In the genomic region with DNA sequence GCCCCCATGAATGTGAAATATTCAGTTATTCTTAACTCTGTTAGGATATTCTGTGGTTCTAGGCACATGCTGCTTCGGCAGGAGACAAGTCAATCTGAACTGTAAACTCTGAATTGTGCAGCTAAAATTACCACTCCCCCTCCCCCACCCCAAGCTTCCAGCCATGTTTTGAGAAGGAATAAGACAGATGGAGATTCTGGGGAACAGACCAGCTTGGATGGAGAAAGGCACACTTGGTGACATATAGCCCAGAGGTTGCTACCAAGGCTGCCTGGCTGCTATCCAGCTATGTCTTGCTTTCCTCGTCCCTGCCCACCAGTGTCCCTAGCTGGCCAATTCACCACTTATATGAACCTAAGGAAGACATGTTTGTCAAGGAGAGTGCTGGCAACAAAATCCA, we compare ENCODE assay signal across 12 mouse cellular contexts. TPM values are rescaled to one million over a fixed set of nuclear protein-coding genes. Genes with fewer than 3 reads are reported as not detected.
DNase-seq lines count a peak whose midpoint lies in the region; ATAC-seq lines count a peak whose summit lies in the region.
"Had no signal": no experiment of that assay in that cellular context is flagged by ENCODE, and none has a peak within 500 bp of the region (broad histone marks: within the 10 kb centered on the region; RNA-seq: fewer than 3 reads in every experiment).

No protein-coding gene starts in this region.

- no peak for DNase-seq in lung, postnatal 10 days
- DNase-seq in kidney, adult 8-10 months: no peak
- no peak for DNase-seq in urinary bladder, postnatal 10 days (ENCODE audit: low spot score)
- DNase-seq: adrenal gland, postnatal 10 days; cerebellum, adult 11-12 months; gastrocnemius, adult 2 months; kidney, postnatal 36 days had no signal

- H3K9me3 ChIP-seq in lung, embryonic 15.5 days: no peaks in the 10 kb centered on the region
- no peaks in the 10 kb centered on the region for H3K9me3 ChIP-seq in embryonic facial prominence, embryonic 12.5 days
- no peaks in the 10 kb centered on the region for H3K9me3 ChIP-seq in forebrain, embryonic 12.5 days
- H3K9me3 ChIP-seq in limb, embryonic 13.5 days: no peaks in the 10 kb centered on the region
- H3K9me3 ChIP-seq: heart, embryonic 10.5 days had no signal

- WGBS in lung, embryonic 15.5 days: 26% methylated on average over 2 of the region's 2 CpGs
- 38% methylated on average over 2 of the region's 2 CpGs for WGBS in embryonic facial prominence, embryonic 12.5 days
- WGBS in forebrain, embryonic 12.5 days: 74% methylated on average over 2 of the region's 2 CpGs
- 35% methylated on average over 2 of the region's 2 CpGs for WGBS in limb, embryonic 13.5 days

- H3K27ac ChIP-seq in lung, embryonic 15.5 days: peak overlapping the region; percentile 60
- peak overlapping the region; percentile 73 for H3K27ac ChIP-seq in embryonic facial prominence, embryonic 12.5 days
- H3K27ac ChIP-seq in forebrain, embryonic 12.5 days: peak overlapping the region; percentile 61
- H3K27ac ChIP-seq in limb, embryonic 13.5 days: no peak overlapping the region; the same call in 1 of the 2 replicates
- H3K27ac ChIP-seq: gastrocnemius, adult 2 months had no signal

- H3K4me3 ChIP-seq in lung, embryonic 15.5 days: no peak overlapping the region
- H3K4me3 ChIP-seq in embryonic facial prominence, embryonic 12.5 days: no peak overlapping the region
- H3K4me3 ChIP-seq in forebrain, embryonic 12.5 days (replicated peaks): no peak overlapping the region
- H3K4me3 ChIP-seq in limb, embryonic 13.5 days: no peak overlapping the region
- H3K4me3 ChIP-seq: gastrocnemius, adult 2 months; heart, embryonic 10.5 days had no signal

- H3K36me3 ChIP-seq in lung, embryonic 15.5 days: no peaks in the 10 kb centered on the region
- no peaks in the 10 kb centered on the region for H3K36me3 ChIP-seq in embryonic facial prominence, embryonic 12.5 days
- no peaks in the 10 kb centered on the region for H3K36me3 ChIP-seq in forebrain, embryonic 12.5 days (replicated peaks)
- H3K36me3 ChIP-seq in limb, embryonic 13.5 days: no peaks in the 10 kb centered on the region
- H3K36me3 ChIP-seq: heart, embryonic 10.5 days had no signal

- no peak overlapping the region for H3K4me2 ChIP-seq in lung, embryonic 15.5 days
- H3K4me2 ChIP-seq in embryonic facial prominence, embryonic 12.5 days (replicated peaks): no peak overlapping the region
- H3K4me2 ChIP-seq in forebrain, embryonic 12.5 days: no peak overlapping the region
- no peak overlapping the region for H3K4me2 ChIP-seq in limb, embryonic 13.5 days (replicated peaks)

- H3K4me1 ChIP-seq in lung, embryonic 15.5 days: peaks cover 81% of the 10 kb centered on the region
- peaks cover 64% of the 10 kb centered on the region for H3K4me1 ChIP-seq in embryonic facial prominence, embryonic 12.5 days
- H3K4me1 ChIP-seq in forebrain, embryonic 12.5 days: peaks cover 71% of the 10 kb centered on the region
- peaks cover 73% of the 10 kb centered on the region for H3K4me1 ChIP-seq in limb, embryonic 13.5 days

- no peak overlapping the region for H3K9ac ChIP-seq in lung, embryonic 15.5 days
- no peak overlapping the region for H3K9ac ChIP-seq in embryonic facial prominence, embryonic 12.5 days
- no peak overlapping the region for H3K9ac ChIP-seq in forebrain, embryonic 12.5 days
- peak overlapping the region; percentile 0; the same call in 1 of the 2 replicates for H3K9ac ChIP-seq in limb, embryonic 13.5 days

- no peak for ATAC-seq in lung, embryonic 15.5 days (ENCODE audit: borderline replicate concordance, extremely low read depth, low FRiP score, low TSS enrichment)
- no peak for ATAC-seq in embryonic facial prominence, embryonic 12.5 days (ENCODE audit: insufficient number of reproducible peaks, insufficient read depth, low FRiP score, low TSS enrichment)
- no peak for ATAC-seq in forebrain, embryonic 12.5 days (ENCODE audit: low FRiP score)
- no peak for ATAC-seq in limb, embryonic 13.5 days (ENCODE audit: low FRiP score, low read depth)

- H3K27me3 ChIP-seq in lung, embryonic 15.5 days: no peaks in the 10 kb centered on the region
- H3K27me3 ChIP-seq in embryonic facial prominence, embryonic 12.5 days: no peaks in the 10 kb centered on the region
- H3K27me3 ChIP-seq in forebrain, embryonic 12.5 days: no peaks in the 10 kb centered on the region
- H3K27me3 ChIP-seq in limb, embryonic 13.5 days: no peaks in the 10 kb centered on the region

RNA-seq across cellular contexts. Expression of a gene that starts 30.3 kb away (rescaled TPM):
- polyA plus RNA-seq in lung, embryonic 15.5 days (2015; fragmentation: Nextera tagmentation; extraction: Ambion mirVana): 122 TPM in 2 replicates
- 116 and 118 TPM in 2 replicates for polyA plus RNA-seq in embryonic facial prominence, embryonic 12.5 days (2016; fragmentation: Nextera tagmentation; extraction: Ambion mirVana)
- polyA plus RNA-seq in forebrain, embryonic 12.5 days (2016; fragmentation: Nextera tagmentation; extraction: Ambion mirVana): 109 and 113 TPM in 2 replicates
- polyA plus RNA-seq in limb, embryonic 13.5 days (2015; fragmentation: Nextera tagmentation; extraction: Ambion mirVana): 96.6 and 102 TPM in 2 replicates
